Mouse (Mus musculus): ENCODE results near the gene Kpna1.
A peak's percentile ranks its signal among the peaks of the same experiment; 100 is the strongest.

The Kpna1 gene

DNA sequence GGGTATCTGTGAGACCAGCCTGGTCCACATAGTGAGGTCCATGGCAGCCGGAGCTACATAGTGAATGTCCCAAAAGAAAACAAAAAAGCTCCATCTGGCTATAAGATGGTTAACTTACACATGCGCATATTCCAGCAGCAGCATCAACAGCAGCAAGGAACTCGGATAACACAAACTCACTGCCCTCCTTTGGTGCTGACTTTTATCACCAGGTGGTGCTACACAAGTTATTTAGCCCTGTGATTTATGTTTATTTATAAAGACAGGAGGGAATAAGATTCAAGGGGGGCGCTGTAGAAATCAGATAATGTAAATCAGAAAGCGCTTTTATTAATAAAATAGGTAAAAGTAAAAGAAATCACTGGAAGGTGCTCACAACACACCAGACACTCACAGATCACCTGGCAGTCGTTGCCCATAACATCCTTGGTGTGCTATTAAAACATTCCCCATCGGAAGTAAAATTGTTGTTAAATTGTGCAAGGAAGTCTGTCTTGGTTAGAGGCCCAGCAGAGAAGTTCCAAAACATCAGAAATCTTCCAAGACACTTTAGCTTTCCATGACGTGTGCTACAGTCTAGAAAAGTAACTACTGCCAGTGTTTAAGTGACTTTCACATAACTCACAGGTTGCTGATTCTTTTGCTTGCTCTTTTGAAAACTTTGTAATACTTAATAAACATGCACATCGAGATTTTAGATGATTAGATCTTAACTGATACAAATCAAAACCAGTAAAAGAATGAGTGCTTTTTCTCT lies 91.4 kb downstream of the Kpna1 start:
- no peak for DNase-seq (ENCODE audit: low read depth in 2 of 2, low spot score in 2 of 2)

DNA sequence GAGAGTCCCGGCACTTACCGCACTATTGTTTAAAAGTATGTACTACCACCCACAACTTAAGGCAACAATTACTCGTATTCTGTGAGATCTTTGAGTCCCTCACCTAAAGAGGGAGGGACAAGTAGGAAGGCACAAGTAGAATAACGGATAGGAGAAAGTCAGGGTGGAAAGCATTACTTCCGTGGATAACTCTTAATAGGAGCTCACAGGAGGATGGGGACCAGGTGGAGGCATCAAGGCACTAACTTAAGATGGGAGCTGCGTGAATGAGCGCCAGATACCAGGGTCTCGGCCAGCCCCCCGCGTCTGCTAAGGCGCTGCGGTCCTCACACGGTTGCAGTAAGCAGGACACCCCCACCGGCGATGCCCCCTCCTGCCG lies 92.5 kb downstream of the Kpna1 start:
- DNase-seq (ENCODE audit: low read depth in 2 of 2, low spot score in 2 of 2), result no peak

DNA sequence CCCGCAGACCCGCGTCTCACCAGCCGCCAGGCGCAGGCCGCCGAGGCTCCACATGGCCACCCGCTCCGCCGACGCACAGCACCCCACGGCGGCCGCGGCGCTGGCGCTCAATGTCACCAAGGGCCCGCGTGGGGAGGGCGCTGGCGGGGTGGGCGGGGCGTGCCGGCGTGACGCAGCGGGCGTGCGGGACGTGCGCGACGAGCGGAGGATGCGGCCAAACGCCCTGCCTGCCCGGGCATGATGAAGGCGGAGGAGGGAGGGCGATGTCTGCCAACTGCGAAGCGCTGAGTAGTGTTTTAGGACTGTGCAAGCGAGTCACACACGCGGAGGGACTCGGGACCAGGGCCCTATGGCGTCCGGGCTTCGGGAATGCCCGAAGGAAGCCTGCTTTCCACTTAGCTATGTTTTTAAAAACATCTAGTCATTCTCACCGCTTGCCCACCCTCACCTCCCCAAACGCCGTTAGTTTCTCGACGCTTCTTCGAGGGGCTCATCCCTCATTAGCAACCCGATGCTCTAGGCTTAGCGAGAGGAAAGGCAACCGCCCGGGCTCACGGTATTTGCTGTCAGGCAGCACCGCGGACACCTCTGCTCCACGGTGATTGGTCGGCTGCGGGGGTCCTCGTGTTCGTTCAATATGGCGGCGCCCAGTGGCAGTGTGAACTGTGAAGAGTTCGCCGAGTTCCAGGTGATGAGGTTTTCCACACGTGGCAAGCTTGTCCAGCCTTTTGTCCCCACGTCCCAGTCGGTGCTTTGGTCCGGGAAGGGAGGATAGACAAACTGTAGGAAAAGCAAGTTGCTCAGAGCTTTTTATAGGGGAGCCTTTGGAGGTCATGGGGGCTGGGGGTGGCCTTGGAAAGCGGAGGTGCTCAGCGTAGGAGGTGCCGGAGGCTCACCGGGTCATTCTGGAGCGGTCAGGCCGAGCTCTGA lies 93.2 kb downstream of the Kpna1 start, which contains the start of the genes Fam162a and Ccdc58:
Fam162a (minus strand) TSS at position 145 of the 930 bp plus-strand sequence.
Ccdc58 (plus strand) TSS at position 236 of the 930 bp plus-strand sequence.
- DNase-seq (ENCODE audit: low read depth in 2 of 2, low spot score in 2 of 2), result peak; percentile 86 to 89

DNA sequence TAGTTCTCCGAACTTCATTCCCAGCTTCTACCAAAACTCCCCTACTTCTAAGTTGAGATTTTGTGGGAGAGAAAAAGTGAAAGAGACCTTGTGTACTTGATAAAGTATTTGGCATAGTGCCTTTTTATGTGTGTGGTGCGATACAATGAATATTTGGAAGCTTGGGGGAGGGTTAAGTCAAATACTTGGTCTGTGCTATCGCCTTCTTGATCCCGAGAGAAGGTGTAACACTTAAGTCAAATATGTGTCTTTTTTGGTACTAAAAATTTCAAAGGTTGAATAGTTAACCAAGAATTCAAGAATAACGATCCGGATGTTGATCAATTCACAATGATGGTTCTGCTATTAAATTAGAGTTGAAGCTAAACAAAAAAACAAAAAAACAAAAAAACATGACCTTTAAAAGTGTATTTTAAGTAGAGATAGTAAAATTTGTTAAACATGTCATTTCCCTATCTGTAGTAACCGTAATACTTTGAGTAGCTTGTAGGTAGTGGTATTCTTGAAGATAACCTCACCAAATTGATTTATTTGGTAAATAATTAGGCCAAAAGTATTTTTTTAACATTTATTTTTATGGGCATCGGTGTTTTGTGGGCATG lies 94.0 kb downstream of the Kpna1 start:
- DNase-seq (ENCODE audit: low read depth in 2 of 2, low spot score in 2 of 2), result no peak

DNA sequence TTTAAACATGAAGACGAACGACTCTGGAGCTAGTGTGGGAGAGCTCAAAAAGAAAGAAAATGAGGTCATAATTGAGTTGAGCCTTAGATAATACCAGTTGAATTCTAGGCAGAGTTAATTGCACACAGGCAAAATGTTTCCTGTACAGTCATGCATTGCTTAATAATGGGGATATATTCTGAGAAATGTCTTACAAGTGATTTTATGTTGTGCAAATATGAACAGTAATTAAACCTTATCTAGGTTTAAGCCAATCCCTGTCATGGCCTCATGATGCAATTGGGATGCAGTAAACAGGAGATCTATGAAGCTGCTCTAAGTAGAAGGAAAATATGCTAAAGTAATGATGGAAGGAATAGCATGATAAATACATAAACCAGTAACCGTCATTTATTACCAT lies 96.2 kb downstream of the Kpna1 start:
- DNase-seq (ENCODE audit: low read depth in 2 of 2, low spot score in 2 of 2), result no peak

DNA sequence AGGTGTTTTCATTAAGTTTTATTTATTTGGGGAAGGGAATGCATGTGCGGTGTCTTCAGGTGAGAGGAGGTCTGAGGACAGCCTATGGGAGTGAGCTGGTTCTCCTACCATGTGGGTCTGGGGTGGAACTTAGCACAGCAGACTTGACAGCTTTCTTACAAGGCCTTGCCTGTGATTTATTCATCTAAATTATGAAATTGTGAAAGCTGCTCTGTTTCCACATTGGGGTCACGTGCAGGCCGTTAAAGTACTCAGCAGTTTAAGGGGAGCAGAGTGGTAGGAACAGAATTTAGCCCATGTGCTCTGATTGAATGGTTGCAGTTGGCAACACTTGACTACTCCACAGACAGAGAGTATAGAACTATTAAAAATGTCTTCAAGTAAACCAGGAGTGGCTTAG lies 101.4 kb downstream of the Kpna1 start:
- no peak for DNase-seq (ENCODE audit: low read depth in 2 of 2, low spot score in 2 of 2)
